Mouse (Mus musculus) retina, postnatal 1 day (tissue): ENCODE data around the gene Vill.

Source experiments
- DNase-seq: peaks from one replicate; pipeline ENCODE4 v3.0.0-alpha.2; 2012

Gene Vill

DNA sequence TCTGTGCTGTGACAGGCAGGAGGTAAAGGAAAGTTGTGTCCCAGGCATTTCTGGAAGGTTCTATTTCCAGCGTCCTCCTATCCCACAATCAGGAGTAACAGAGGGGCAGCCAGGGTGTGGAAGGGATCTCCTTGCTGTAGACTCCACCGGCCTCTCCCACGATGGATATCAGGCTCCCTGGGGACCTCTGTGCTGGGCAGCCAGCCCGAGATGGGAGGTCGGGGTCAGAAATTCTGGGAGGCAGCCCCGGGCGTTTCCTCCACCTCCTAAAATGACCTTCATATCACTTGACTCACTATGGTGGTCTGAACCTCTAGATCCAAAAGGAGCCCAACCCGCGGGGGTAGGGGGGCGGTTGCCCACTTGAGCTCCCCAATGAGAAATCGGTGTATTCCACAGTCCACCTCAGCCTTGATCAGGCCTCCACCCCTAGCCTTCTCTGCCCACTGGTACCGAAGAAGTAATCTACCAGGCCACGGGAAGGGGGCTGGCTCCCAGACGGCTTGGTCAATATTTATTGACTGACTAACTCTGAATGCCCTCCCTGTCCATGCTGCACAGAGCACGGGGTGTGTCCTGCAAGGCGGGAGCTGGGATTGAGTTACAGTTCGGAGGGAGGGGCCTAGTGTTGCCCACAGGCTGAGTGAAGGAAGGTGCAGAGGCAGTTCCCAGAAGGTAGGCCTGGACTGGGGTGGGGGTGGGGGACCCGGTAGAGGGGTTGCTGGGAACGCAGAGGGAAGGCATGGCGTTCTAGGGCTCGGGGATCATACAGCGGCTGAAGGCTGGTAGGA lies at the start of gene Vill:
Gene Vill, plus strand, starts transcription at position 625 of the 791 bp plus-strand sequence.
- peak; percentile 72 for DNase-seq

DNA sequence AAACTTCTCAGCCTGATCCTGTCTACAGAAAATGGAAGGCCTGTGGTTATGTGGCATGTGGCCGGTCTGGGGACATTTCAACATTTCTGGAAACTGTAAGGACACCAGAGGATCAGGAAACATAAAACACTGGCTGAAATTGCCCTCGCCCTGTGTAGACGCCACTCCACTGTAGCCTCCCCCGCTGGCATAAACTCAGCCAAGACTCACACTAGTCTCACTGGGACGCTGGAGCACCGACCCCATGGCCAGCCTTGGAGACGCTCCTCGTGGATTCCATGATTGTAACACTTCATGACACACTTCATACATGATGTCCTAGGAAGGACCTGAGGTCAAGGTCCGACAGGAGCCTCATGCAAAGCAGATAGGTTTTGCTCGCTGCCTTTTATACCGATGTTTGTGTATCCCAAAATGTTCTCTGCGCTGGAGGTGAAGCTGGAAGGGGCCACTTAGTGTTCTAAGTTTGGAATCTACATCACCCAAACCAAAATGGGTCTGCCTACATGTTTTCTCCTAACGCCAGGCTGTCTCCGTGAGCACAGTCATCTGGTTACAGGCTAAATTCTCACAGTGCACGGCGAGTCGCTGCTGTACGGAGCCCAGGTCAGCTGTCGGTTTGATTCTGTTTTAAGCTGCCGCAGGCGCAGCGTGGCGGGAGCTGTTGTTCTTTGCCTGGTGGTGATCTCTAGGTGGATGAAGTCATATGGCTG lies 48.4 kb upstream of the Vill start:
- no peak for DNase-seq

DNA sequence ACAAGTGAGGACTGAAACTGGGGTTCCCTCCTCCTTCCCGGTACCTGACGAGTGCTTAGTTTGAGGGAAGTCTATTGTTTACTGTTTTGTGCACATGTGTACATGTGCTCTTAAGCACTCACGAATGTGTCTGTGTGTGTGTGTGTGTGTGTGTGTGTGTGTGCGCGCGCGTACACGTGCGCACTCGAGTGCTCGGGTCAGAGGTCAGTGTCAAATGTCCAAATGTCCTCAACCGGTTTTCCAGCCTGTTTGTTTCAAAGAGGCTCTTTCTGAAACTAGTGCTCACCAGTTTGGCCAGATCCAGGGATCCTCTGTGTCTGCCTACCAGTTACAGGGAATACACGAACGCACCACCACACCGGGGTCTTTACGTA lies 47.9 kb upstream of the Vill start:
- no peak for DNase-seq

DNA sequence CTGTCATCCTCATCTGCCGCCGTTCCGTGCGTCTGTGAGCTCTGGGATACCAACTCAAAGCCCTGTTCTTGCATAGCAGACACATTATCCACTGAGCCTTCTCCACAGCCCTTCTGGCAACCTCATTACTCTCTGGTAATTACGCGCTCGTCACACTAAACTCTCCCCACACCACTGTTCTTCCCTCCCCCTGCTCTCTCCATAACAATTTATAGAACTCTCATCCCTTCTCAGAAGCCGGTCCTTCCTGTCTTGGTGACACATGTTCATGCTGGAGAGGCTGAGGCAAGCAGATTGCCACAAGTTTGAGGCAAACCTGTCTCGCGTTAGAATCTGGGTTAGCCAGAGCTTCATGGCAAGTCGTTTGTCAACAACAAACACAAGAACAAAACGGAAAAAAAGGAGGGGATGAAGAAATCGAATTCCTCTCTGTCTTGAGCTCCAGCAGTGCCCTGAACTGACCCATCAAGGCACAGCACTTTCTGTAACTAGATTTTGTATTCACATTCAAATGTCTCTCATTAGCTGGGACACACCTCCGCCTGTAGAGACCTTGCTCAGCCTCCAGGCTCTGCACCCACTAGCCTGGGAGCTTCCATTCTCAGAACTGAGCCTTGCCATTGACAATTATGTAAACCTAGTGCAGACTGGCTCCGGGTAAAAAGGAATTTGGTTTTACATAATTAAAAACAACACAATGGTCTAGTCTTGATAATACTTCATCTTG lies 47.1 kb upstream of the Vill start:
- DNase-seq = no peak

DNA sequence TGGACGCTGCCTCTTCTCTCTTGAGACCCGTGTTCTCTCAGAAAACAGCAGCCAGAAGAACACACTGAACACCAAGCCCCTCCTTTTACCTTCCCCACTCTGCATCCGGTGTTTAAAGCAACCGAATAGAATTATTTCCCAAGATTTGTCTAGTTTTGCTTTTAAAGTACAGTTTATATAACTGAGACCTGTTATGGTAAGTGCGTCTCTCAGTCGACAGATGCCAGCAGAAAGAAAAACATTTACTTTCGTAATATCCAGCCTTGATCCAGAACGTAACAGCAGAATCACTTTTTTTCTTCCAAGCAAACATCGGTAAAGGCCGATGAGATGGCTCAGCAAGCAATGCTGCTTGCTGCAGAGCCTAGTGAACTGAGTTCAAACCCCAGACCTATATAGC lies 45.3 kb upstream of the Vill start:
- DNase-seq = no peak

DNA sequence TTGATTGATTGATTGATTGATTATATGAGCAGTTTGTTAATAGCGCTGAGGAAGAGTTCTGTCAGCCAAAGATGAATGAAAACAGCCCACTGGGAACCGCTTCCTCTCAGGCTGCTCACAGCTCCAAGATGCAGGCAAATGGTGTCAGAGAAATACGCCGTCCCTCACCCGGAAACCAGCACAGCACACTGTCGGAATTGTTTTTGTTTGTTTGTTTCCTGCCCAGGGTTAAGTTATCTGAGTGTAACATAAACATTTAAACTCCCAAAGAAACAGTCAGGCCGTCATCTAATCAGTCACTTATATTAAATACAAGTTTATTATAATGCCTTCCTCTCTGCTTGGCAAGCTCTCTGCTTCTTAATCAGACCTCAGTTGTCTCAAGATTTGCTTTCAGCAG lies 43.7 kb upstream of the Vill start:
- no peak for DNase-seq

DNA sequence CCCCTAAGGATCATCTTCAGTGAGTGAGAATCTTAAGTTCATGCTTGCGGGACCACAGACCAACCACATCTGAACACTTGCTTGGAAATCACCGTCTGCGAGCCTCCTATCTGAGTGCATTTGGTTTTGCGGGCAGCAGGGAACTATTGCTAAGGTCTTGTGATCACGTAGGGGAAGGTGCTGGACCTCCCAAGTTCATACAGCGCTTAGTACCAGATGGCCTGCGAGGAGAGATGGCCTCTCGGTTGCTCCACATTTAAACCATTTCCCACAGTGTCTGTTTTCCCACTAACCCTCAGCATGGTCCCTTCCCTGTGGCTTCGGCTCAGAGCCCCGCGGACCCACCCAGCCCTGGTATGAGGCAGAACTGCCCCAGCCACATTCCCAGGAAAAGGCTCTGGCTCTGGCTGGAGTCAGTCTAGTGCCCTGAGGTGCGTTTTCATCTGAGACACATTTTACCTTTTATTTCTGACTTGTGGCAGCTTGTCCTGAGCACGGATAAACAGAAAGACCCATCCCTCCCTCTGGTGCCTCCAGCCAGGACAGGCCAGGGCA lies 42.3 kb upstream of the Vill start:
- DNase-seq = no peak

DNA sequence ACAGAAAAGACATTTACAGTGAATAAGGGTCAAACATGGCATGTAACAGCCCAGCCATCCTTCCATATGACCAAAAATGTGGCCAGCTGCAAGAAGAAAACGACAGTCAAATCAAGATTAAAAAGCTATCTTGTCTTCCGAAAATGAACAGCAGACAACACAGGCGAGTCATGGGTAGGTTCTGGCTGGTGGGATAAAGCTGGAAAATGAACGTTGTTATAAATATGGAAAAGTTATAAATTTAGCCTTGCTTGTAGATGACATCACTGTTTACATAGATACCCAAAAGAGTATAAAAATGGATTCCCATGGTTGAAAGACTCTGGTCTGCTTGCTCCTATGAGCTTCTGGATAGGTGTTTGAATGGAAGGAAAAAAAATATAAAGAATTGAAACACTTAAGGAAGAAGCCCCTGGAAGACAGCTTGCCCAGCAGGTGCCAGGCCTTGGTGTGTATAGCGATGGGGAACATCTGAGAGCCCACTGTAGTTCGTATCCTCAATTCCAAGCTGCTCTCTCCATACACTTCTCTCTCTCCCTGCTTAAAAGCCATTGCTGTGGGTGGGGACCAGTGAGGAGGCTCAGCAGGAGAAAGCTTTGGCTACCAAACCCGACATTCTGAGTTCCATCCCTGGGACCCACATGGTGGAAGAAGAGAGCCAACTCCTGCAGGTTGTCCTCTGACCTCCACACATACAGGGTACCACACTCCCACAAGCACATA lies 35.6 kb upstream of the Vill start:
- DNase-seq = no peak

DNA sequence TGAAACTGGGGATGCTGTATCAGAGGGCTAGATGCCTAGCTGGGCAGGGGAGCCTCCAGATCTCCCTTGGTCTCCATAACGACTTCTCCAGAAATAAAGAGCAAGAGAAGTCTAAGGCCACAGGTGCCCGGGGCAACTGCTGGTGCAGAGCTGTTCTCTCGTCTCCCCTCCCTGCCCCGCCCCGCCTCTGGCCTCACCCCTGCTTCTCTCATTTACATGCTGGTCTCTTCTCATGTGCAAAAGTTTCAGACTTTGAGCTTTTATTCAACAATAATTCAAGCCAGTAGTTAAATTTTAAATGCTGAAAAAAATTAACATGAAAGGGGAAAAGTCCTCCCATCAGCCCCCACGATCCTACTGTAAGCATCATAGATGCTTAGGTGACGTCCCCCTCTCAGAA lies 30.8 kb upstream of the Vill start:
- no peak for DNase-seq

DNA sequence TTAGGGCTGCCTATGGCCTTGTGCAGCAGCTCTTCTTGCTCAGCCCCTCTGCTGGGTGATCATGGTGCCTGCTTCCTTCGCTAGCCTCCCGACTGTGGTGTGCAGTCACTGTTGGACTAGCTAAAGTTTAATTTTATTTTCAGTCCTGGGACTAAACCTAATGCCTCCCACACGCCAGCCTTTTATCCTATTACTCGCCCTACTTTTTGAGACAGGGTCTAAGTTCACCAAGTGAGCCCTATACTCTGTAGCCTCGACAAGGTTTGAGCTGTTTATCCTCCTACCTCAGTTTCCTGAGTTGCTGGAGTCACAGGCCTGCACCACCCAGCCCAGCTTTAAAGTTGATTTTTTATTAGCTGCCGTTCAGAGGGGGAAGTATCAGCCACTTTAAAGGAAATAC lies 27.3 kb upstream of the Vill start:
- no peak for DNase-seq

DNA sequence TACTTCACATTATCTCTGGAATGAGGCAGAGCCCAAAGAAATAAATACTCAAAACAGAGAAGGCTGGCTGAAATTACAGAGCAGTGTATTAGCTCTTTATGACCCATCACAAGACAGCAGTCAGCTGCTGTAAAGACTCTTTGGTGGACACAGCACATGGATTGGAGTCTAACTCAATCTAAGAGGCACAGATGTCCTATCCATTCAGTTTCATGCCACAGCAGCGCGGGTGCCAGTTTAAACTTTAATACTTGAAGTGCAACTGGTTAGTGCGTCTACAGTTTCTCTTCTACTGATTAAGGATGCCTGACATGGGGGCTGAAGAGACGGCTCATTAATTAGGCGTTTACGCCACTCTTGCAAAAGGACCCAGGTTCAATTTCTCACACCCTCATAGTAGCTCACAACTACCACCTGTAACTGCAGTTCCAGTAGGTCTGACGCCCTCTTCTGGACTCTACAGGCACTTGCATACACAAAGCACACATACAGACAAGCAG lies 26.7 kb upstream of the Vill start:
- no peak for DNase-seq

DNA sequence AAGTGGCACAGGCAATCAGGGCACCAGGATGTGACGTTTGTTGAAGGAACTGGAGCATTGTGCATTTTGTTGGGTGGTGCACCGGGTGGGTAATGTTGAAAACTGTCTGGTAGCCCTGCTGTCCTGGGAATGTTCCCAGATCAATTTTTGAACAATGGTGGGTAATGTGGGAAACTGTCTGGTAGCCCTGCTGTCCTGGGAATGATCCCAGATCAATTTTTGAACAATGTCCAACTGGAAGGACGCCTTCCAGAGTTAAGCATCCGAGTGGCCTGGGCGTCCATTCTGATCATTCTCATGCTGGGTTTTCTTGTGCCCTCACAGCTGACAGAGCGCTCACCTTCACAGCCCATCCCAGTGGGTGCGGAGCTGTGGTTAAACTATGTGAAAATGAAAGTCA lies 25.2 kb upstream of the Vill start:
- DNase-seq = no peak

DNA sequence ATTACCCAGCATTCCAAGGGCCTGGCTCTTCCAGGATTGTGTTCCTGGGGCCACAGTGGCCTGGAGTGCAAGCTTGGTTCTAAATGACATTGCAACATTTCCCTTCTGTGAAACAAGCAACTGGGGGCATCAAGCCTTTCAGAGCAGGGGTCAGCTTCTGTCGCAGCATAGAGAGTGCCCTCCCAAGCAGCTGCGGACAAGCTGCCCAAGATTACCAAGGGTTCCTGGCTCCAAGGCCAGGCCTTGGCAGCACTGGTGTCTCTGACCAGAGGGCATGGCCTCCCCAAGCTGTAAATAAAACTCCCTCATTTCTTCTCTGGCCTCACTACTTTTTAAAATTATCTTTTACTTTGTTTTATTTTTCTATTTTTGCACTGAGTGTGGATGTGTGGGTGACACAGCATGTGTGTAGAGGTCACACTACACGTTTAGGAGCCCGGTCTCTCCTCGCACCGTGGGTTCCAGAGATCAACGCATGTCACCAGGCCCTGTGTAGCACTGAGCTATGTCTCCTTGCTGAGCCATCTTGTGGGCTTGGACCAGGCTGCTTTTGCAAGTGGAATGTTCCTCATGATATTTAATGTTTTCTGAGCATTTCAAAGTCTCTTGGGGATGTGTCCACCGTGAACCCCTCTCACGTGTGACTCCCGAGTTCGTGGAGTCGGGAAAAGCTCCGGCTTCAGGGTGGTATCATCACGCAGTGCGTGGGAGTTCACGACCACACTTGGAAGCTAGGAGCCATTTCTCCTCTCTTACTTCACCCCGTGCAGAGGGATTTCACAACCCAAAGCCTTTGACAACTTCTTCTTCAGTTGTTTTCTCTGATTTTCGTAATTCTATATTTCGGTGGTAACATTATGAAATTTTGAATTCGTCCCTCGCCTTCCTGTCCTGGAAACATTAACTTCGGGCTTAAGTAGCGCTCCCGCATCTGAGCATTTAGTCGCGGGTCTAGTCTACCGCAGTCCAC lies 24.1 kb upstream of the Vill start:
- DNase-seq = no peak

DNA sequence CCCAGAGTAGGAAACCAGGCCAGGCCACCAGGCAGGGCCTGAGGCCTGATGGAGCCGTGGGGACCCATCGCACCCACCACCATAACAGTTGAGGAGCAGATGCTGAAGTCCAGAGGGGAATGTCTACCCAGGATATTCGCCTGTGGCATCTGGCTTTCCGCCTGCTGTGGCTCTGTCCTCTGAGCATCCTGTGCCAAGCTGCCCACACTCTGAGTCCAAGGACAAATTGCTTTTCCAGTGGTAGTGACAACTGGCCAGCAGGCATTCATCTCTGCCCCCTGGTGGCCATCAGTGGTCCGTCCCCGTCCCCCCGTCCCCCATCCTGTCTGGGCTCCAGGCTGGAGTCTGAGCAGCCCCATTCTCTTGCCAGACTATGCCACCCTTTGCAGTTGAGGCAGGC lies 23.0 kb upstream of the Vill start:
- DNase-seq = peak; percentile 74

DNA sequence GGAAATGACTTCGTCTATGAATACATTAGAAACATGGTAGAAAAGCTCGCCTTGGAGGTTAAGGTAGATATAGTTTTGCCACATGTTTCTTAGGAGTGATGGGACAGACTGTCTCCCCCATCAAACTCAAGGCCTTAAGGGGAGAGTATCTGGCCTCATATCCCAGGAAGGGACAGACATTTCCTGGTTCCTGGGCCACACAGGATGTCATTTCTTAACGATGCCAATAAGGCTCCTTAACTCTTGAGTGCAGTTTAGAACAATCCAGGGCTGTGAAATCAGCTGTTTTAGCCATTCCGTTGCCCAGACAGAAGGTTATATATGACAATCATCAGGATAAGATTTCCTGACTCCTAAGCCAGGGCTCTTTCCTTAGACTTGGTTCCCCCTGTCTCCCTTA lies 21.5 kb upstream of the Vill start:
- no peak for DNase-seq

DNA sequence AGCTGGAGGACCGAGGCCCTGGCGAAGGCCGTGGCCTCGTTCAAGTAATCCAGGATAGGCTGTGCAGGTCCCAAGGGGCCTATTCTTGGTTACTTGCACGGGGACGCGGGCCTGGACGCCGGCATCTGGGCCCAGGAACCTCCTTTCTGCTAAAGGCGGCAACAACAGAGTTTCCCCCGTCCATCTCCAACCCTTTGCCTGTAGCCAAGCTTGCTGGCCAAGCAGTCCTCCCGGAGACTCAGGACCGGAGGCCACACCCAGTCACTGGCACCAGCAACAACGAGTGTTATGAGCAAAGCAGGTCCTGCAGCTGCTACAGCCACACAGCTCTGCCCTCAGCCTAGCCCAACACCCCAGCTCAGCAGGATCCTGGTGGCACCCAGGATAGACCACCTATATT lies 20.8 kb upstream of the Vill start:
- DNase-seq = no peak

DNA sequence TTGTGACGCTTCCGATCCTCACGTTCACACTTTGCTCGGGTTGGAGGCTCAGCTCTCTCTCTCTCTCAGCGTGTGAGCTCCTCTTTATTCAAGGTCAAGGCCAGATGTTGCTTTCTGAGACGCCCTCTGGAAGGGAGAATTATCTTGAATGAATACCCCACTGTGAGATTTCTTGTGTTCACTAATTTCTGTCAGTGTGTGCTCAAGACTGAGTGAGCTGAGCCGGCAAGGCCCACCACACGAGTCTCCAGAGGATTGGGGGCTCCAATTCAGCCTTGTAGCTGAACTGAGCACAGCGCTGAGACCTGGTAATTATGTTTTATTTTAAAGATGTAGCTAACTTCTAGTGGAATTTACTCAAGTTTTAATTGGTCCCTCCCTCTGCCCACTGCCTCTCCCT lies 20.0 kb upstream of the Vill start:
- DNase-seq = no peak

DNA sequence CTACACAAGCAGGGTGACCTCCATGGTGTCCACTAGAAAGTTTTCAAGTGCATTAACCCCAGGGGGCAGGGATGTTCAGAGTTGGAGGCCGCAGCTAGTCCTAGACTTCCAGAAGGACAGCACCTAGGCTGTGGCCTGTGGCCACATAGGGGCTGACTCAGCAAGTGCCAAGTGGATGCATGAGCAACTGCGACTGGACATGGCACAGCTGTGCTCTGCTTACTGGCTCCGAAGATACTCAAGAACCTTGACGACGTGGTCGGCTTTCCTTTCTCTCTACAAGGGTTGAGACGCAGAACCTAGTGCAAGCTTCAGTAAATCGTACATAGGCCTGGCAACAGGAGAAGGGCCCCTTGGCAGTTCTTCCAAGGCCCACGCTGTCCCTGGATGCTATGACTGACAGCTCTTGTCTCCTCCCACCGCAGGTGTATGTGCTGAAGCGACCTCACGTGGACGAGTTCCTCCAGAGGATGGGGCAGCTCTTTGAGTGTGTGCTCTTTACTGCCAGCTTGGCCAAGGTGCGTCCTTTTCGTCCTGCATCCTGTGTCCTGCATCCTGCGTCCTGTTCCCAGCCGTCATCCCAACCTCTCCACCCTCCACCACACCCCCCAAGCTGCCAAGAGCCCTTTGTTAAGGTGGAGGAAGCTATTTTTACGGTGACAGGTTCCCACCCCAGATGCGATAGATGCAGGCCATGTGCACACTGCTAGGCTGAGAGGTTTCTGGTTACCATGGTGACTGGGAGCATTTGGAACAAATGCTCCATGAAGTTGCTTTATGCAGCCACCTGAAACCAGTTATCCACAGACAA lies 19.3 kb upstream of the Vill start:
- peak; percentile 29 for DNase-seq

DNA sequence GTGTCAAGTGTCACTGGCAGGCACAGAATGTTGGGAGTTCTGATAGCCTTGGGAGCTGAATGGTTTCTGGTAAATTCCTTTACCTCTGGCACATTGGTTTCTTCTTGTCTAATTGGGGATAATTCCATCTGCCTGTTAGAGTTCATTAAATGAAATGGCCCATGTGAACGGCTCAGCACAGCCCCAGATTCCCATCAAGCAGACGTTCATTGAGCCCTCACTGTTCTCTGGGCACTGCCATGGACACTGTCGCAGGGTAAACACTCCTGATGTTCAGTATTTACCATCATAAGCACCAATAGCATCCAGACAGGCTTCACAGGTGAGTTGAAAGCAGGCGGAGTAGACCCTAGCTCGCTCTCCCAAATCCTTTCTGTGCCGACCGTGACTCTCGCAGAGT lies 18.5 kb upstream of the Vill start:
- DNase-seq = no peak
